ENCODE assay signal across 12 mouse cellular contexts in genomic region chr17:17654997-17655828, GRCm38 (mm10). TPM values are rescaled to one million over a fixed set of nuclear protein-coding genes. Genes with fewer than 3 reads are reported as not detected.
A peak's percentile ranks its signal among the peaks of the same experiment; 100 is the strongest.
DNase-seq lines count a peak whose midpoint lies in the region; ATAC-seq and TF ChIP-seq lines count a peak whose summit lies in the region.
"Had no signal": no experiment of that assay in that cellular context is flagged by ENCODE, and none has a peak within 500 bp of the region (broad histone marks: within the 10 kb centered on the region; RNA-seq: fewer than 3 reads in every experiment).

No protein-coding gene starts in this region.

- no peak overlapping the region for H3K9ac ChIP-seq in hindbrain, postnatal 0 days (replicated peaks; ENCODE audit: low read length)
- no peak overlapping the region for H3K9ac ChIP-seq in hindbrain, embryonic 13.5 days
- no peak overlapping the region for H3K9ac ChIP-seq in forebrain, embryonic 16.5 days (replicated peaks; ENCODE audit: low read depth, low read length)
- no peak overlapping the region for H3K9ac ChIP-seq in midbrain, embryonic 15.5 days
- H3K9ac ChIP-seq: liver, embryonic 15.5 days had no signal

- H3K4me3 ChIP-seq in hindbrain, postnatal 0 days (ENCODE audit: low read length), result no peak overlapping the region
- H3K4me3 ChIP-seq in hindbrain, embryonic 13.5 days, result no peak overlapping the region
- H3K4me3 ChIP-seq in forebrain, embryonic 16.5 days (replicated peaks; ENCODE audit: low read length), result peak overlapping the region; percentile 11; the same call in 1 of the 2 replicates
- H3K4me3 ChIP-seq in midbrain, embryonic 15.5 days, result no peak overlapping the region
- no peak overlapping the region for H3K4me3 ChIP-seq in layer of hippocampus, adult 2 months
- H3K4me3 ChIP-seq: erythroblast, embryonic 14.5 days; liver, embryonic 15.5 days had no signal

- no peak for ATAC-seq in hindbrain, postnatal 0 days
- no peak for ATAC-seq in hindbrain, embryonic 13.5 days (ENCODE audit: low FRiP score)
- ATAC-seq in forebrain, embryonic 16.5 days, result peak; percentile 38; the same call in 1 of the 2 replicates
- no peak for ATAC-seq in midbrain, embryonic 15.5 days (replicated peaks)
- ATAC-seq: intestine, embryonic 16.5 days; Patski had no signal

- H3K4me1 ChIP-seq in hindbrain, postnatal 0 days (ENCODE audit: insufficient read depth, low read length), result no peaks in the 10 kb centered on the region
- H3K4me1 ChIP-seq in hindbrain, embryonic 13.5 days (replicated peaks), result no peaks in the 10 kb centered on the region
- peaks cover 10% of the 10 kb centered on the region; the same call in 1 of the 2 replicates for H3K4me1 ChIP-seq in forebrain, embryonic 16.5 days (replicated peaks; ENCODE audit: control insufficient read depth, insufficient read depth, low read length)
- 0 out of 2 replicates have a peak, but pooled peaks cover 4% of the 10 kb centered on the region for H3K4me1 ChIP-seq in midbrain, embryonic 15.5 days
- H3K4me1 ChIP-seq: liver, embryonic 15.5 days had no signal

- H3K9me3 ChIP-seq in hindbrain, postnatal 0 days (ENCODE audit: low read length), result no peaks in the 10 kb centered on the region
- no peaks in the 10 kb centered on the region for H3K9me3 ChIP-seq in hindbrain, embryonic 13.5 days
- H3K9me3 ChIP-seq in forebrain, embryonic 16.5 days (ENCODE audit: control insufficient read depth, low read length), result no peaks in the 10 kb centered on the region
- no peaks in the 10 kb centered on the region for H3K9me3 ChIP-seq in midbrain, embryonic 15.5 days
- H3K9me3 ChIP-seq: liver, embryonic 15.5 days had no signal

- no peaks in the 10 kb centered on the region for H3K27me3 ChIP-seq in hindbrain, postnatal 0 days (ENCODE audit: insufficient read depth, low read length)
- no peaks in the 10 kb centered on the region for H3K27me3 ChIP-seq in hindbrain, embryonic 13.5 days
- no peaks in the 10 kb centered on the region for H3K27me3 ChIP-seq in forebrain, embryonic 16.5 days (replicated peaks; ENCODE audit: control insufficient read depth, insufficient read depth, low read length)
- no peaks in the 10 kb centered on the region for H3K27me3 ChIP-seq in midbrain, embryonic 15.5 days (replicated peaks)
- H3K27me3 ChIP-seq: liver, embryonic 15.5 days had no signal

- WGBS in hindbrain, postnatal 0 days, result 23% methylated on average over 10 of the region's 10 CpGs
- 35% methylated on average over 10 of the region's 10 CpGs for WGBS in hindbrain, embryonic 13.5 days
- 11% methylated on average over 10 of the region's 10 CpGs for WGBS in forebrain, embryonic 16.5 days
- 15% methylated on average over 10 of the region's 10 CpGs for WGBS in midbrain, embryonic 15.5 days

- no peak for DNase-seq in hindbrain, postnatal 0 days (ENCODE audit: low spot score)
- peak; percentile 50 for DNase-seq in ZHBTc4 (ENCODE audit: low read depth, low spot score)
- no peak for DNase-seq in ovary, postnatal 14 days (ENCODE audit: low spot score)
- DNase-seq in right cerebral cortex, adult 2 months (ENCODE audit: low spot score in 2 of 2), result no peak
- no peak for DNase-seq in layer of hippocampus, adult 2 months (ENCODE audit: low spot score in 2 of 2)

- no peak for TF ChIP-seq CTCF in hindbrain, postnatal 0 days (IDR thresholded peaks at IDR 0.05; ENCODE audit: low read depth)
- no peak for TF ChIP-seq CTCF in layer of hippocampus, adult 2 months (conservative IDR thresholded peaks at IDR 0.05)

- no peak overlapping the region for H3K27ac ChIP-seq in hindbrain, postnatal 0 days
- no peak overlapping the region for H3K27ac ChIP-seq in hindbrain, embryonic 13.5 days
- no peak overlapping the region for H3K27ac ChIP-seq in forebrain, embryonic 16.5 days (ENCODE audit: low read length)
- H3K27ac ChIP-seq in midbrain, embryonic 15.5 days, result no peak overlapping the region
- no peak overlapping the region for H3K27ac ChIP-seq in layer of hippocampus, adult 2 months
- H3K27ac ChIP-seq: liver, embryonic 15.5 days had no signal

- H3K36me3 ChIP-seq in hindbrain, postnatal 0 days (ENCODE audit: insufficient read depth, low read length), result no peaks in the 10 kb centered on the region
- no peaks in the 10 kb centered on the region for H3K36me3 ChIP-seq in hindbrain, embryonic 13.5 days
- no peaks in the 10 kb centered on the region for H3K36me3 ChIP-seq in forebrain, embryonic 16.5 days (ENCODE audit: control insufficient read depth, insufficient read depth)
- no peaks in the 10 kb centered on the region for H3K36me3 ChIP-seq in midbrain, embryonic 15.5 days (replicated peaks)
- H3K36me3 ChIP-seq: liver, embryonic 15.5 days had no signal

- H3K4me2 ChIP-seq in hindbrain, postnatal 0 days (ENCODE audit: low read depth, low read length), result peak overlapping the region; percentile 28; the same call in 1 of the 2 replicates
- no peak overlapping the region for H3K4me2 ChIP-seq in hindbrain, embryonic 13.5 days
- peak overlapping the region; percentile 28 for H3K4me2 ChIP-seq in forebrain, embryonic 16.5 days (ENCODE audit: low read length)
- H3K4me2 ChIP-seq in midbrain, embryonic 15.5 days, result peak overlapping the region; percentile 29
- H3K4me2 ChIP-seq: liver, embryonic 15.5 days had no signal

RNA-seq across cellular contexts. Expression of gene Lnpep, which starts 30.4 kb away (rescaled TPM):
- total RNA-seq in hindbrain, postnatal 0 days (2014; rRNA removed), result 21.0 and 23.4 TPM in 2 replicates
- 7.4 and 7.8 TPM in 2 replicates for polyA plus RNA-seq in hindbrain, postnatal 0 days (2015; fragmentation: Nextera tagmentation; extraction: Ambion mirVana)
- polyA plus RNA-seq in hindbrain, embryonic 13.5 days (2015; fragmentation: Nextera tagmentation; extraction: Ambion mirVana), result 8.4 and 8.6 TPM in 2 replicates
- polyA plus RNA-seq in forebrain, embryonic 16.5 days (2015; fragmentation: Nextera tagmentation; extraction: Ambion mirVana), result 8.0 and 10.3 TPM in 2 replicates
- polyA plus RNA-seq in midbrain, embryonic 15.5 days (2015; fragmentation: Nextera tagmentation; extraction: Ambion mirVana), result 8.3 and 8.6 TPM in 2 replicates
- total RNA-seq in layer of hippocampus, adult 2 months (2021), result 100 to 1,000 TPM; 101 to 105 TPM

RNA-seq across cellular contexts. Expression of gene Vmn2r90, which starts 48.3 kb away (rescaled TPM):
- not detected in 2 replicates for total RNA-seq in hindbrain, postnatal 0 days (2014; rRNA removed)
- not detected in 2 replicates for polyA plus RNA-seq in hindbrain, postnatal 0 days (2015; fragmentation: Nextera tagmentation; extraction: Ambion mirVana)
- polyA plus RNA-seq in hindbrain, embryonic 13.5 days (2015; fragmentation: Nextera tagmentation; extraction: Ambion mirVana), result not detected in 2 replicates
- polyA plus RNA-seq in forebrain, embryonic 16.5 days (2015; fragmentation: Nextera tagmentation; extraction: Ambion mirVana), result 0.08 TPM in 1 of 2 replicates, not detected in the other
- polyA plus RNA-seq in midbrain, embryonic 15.5 days (2015; fragmentation: Nextera tagmentation; extraction: Ambion mirVana), result not detected in 2 replicates
- total RNA-seq in layer of hippocampus, adult 2 months (2021), result not detected
- polyA plus RNA-seq: erythroblast, embryonic 14.5 days; intestine, embryonic 16.5 days; liver, embryonic 15.5 days; Patski had no signal
